Mouse (Mus musculus) kidney, adult 2 months (tissue): ENCODE results near the gene Gm21985.

Source experiments
- CTCF ChIP-seq: fragments of 200-500 bp; conservative IDR thresholded peaks from 2 replicates; pipeline ENCODE4 v1.5.1; 2011; ENCODE audit warnings: low read depth, mild to moderate bottlenecking, control low read depth, low read length, moderate library complexity, mixed read lengths; ENCODE audit not compliant: insufficient read depth, insufficient read length
- POLR2A ChIP-seq: fragments of 200-500 bp; IDR thresholded peaks from one replicate; pipeline ENCODE4 v1.6.1; 2011; ENCODE audit warnings: low read depth, low read length, control low read depth

- TF ChIP-seq POLR2A (no peak), CTCF (no peak)
Measured at GRCm38 (mm10) chr2:112433359-112433758, 167.2 kb downstream of the Gm21985 start.
